Mouse (Mus musculus) limb, embryonic 14.5 days (tissue): ENCODE data around the gene AU040320. TPM values are rescaled to one million over a fixed set of nuclear protein-coding genes. Genes with fewer than 3 reads are reported as not detected.

Experiments
- ATAC-seq: fragments of 200-750 bp; cut with Nextera tagmentation; 2 replicates; pipeline ENCODE4 v1.8.0; 2017; ENCODE audit warnings: low read depth, moderate number of reproducible peaks, moderate TSS enrichment; ENCODE audit not compliant: low FRiP score
- DNase-seq: peaks from one replicate; pipeline ENCODE4 v3.0.0-alpha.2; 2015; ENCODE audit warnings: low spot score
- H3K27ac ChIP-seq: fragments of 300-500 bp; sonication (generic); replicated peaks from 2 replicates; pipeline ENCODE4 v1.5.1; 2014; ENCODE audit warnings: low read depth, mild to moderate bottlenecking, low read length, moderate library complexity, mixed read lengths
- H3K27me3 ChIP-seq: fragments of 300-500 bp; sonication (generic); 2 replicates; pipeline ENCODE4 v1.6.1; 2014; ENCODE audit warnings: low read length, mixed read lengths; ENCODE audit not compliant: control insufficient read depth, insufficient read depth
- H3K36me3 ChIP-seq: fragments of 300-500 bp; sonication (generic); 2 replicates; pipeline ENCODE4 v1.6.1; 2014; ENCODE audit warnings: mild to moderate bottlenecking, low read length, moderate library complexity, mixed read lengths; ENCODE audit not compliant: control insufficient read depth, insufficient read depth
- H3K4me1 ChIP-seq: fragments of 300-500 bp; sonication (generic); 2 replicates; pipeline ENCODE4 v1.6.1; 2014; ENCODE audit warnings: antibody characterized with exemption, low read length, mixed read lengths; ENCODE audit not compliant: control insufficient read depth, insufficient read depth
- H3K4me2 ChIP-seq: fragments of 300-500 bp; sonication (generic); replicated peaks from 2 replicates; pipeline ENCODE4 v1.6.1; 2014; ENCODE audit warnings: low read depth, mild to moderate bottlenecking, low read length, moderate library complexity; ENCODE audit not compliant: severe bottlenecking
- H3K4me3 ChIP-seq: fragments of 300-500 bp; sonication (generic); replicated peaks from 2 replicates; pipeline ENCODE4 v1.5.1; 2014; ENCODE audit warnings: low read length
- H3K9ac ChIP-seq: fragments of 300-500 bp; sonication (generic); 2 replicates; pipeline ENCODE4 v1.6.1; 2014; ENCODE audit warnings: mild to moderate bottlenecking, low read depth, low read length, moderate library complexity; ENCODE audit not compliant: severe bottlenecking
- H3K9me3 ChIP-seq: fragments of 300-500 bp; sonication (generic); 2 replicates; pipeline ENCODE4 v1.6.1; 2016; ENCODE audit warnings: low read length; ENCODE audit not compliant: control insufficient read depth
- POLR2A ChIP-seq: fragments of 200-500 bp; IDR thresholded peaks from 2 replicates; pipeline ENCODE4 v1.8.0; 2012; ENCODE audit warnings: inconsistent platforms, mild to moderate bottlenecking, moderate library complexity, borderline replicate concordance; ENCODE audit not compliant: insufficient read depth, insufficient read length; ENCODE audit errors: extremely low read depth
- WGBS: fragments of 180-500 bp; shearing (Covaris S2); extraction: QIAGEN DNeasy Blood & Tissue Kit; methylation state at CpG from one replicate; pipeline ENCODE4 v1.1.7; 2014; 5-methylcytosine and 5-hydroxymethylcytosine counted together
- polyA plus RNA-seq, 2 experiments: library from polyadenylated mRNA; depleted of rRNA in 1 of 2; stranded (reverse) in 1 of 2; unstranded in 1 of 2; fragments of >200 nt; fragmentation: Nextera tagmentation in 1 of 2; extraction: Ambion mirVana in 1 of 2; gene quantifications; 2 replicates each; pipeline versions ENCODE4 v1.2.1 to v1.2.3; 2012 to 2014

The AU040320 gene
- polyA plus RNA-seq, 2 experiments: 21.1 to 27.7 TPM

- DNase-seq: peak; percentile 39
- peak within 1 kb of the TSS; percentile 34; the same call in 1 of the 2 replicates for H3K9ac ChIP-seq
Measured at GRCm38 (mm10) chr4:126736001-126736414, 17.3 kb upstream of the AU040320 start, which contains the start of gene Tfap2e. Gene Tfap2e (minus strand): TSS chr4:126736240.

DNA sequence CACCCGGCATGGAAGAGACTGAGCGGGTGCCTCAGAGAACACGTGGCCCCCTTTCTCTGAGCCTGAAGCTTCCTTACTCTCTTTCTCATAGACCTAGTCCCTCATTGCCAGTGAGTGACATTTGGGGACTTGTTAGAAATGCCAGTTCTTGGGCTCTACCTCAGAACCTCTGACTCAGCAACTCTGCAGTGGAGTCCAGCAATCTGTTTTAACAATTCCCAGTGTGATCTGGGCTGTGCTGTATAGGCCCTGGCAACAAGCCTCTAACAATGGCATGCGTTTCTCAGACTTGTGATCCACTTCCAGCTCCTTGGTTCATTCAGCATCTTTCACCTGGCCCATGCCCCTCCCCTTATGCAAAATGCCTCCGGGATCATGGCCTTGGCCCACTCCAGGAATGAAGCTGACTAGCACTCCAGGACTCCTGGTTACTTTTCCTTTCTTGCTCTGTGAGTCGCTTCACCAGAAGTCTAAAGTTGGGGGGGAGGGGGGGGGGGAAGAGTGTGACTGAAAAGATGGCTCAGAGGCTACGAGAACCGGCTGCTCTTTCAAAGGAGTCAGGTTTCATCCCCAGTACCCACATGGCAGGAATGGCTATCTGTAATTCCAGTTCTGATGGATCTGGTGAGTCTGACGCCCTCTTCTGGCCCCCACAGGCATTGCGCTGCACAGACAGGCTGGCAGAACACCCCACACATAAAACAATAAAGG is 13.2 kb upstream of the AU040320 start:
- no peak for DNase-seq
- H3K4me3 ChIP-seq: no peak overlapping the region
- 26% methylated on average over 10 of the region's 10 CpGs for WGBS

More at GRCm38 (mm10) chr4:126736001-126736414, 17.3 kb upstream of the AU040320 start, which contains the start of gene Tfap2e:
- H3K4me2 ChIP-seq: peak within 1 kb of the TSS; percentile 38
- no peaks in the 10 kb centered on the region for H3K9me3 ChIP-seq
- H3K4me1 ChIP-seq: 0 out of 2 replicates have a peak, but pooled peaks cover 3% of the 10 kb centered on the region
- H3K27ac ChIP-seq: no peak within 1 kb of the TSS
- no peak for TF ChIP-seq POLR2A
- H3K36me3 ChIP-seq: no peaks in the 10 kb centered on the region
- WGBS: 2% methylated on average over 31 of the region's 32 CpGs
- H3K4me3 ChIP-seq: peak within 1 kb of the TSS; percentile 28
- peak; percentile 50; the same call in 1 of the 2 replicates for ATAC-seq
- H3K27me3 ChIP-seq: peaks cover 73% of the 10 kb centered on the region

GRCm38 (mm10) chr4:126741448-126741847 is 11.9 kb upstream of the AU040320 start:
- DNase-seq: peak; percentile 80
- ATAC-seq: peak; percentile 69
- Histone ChIP-seq H3K27me3 (peaks cover 21% of the 10 kb centered on the region), H3K9ac (0 out of 2 replicates have a peak overlapping the region, but pooled peaks have one; percentile 12), H3K4me3 (no peak overlapping the region), H3K4me1 (no peaks in the 10 kb centered on the region), H3K27ac (no peak overlapping the region), H3K9me3 (no peaks in the 10 kb centered on the region), H3K36me3 (peaks cover 28% of the 10 kb centered on the region), H3K4me2 (no peak overlapping the region)
- no peak for TF ChIP-seq POLR2A
- 5% methylated on average over 12 of the region's 12 CpGs for WGBS

More for the DNA sequence above, 13.2 kb upstream of the AU040320 start:
- Histone ChIP-seq H3K4me1 (0 out of 2 replicates have a peak, but pooled peaks cover 2% of the 10 kb centered on the region), H3K4me2 (no peak overlapping the region), H3K27ac (no peak overlapping the region), H3K36me3 (peaks cover 15% of the 10 kb centered on the region), H3K27me3 (peaks cover 34% of the 10 kb centered on the region), H3K9me3 (no peaks in the 10 kb centered on the region), H3K9ac (no peak overlapping the region)
- ATAC-seq: no peak
- no peak for TF ChIP-seq POLR2A

- ATAC-seq: no peak
- TF ChIP-seq POLR2A: no peak
- 38% methylated on average over 2 of the region's 2 CpGs for WGBS
- no peaks in the 10 kb centered on the region for H3K9me3 ChIP-seq
- DNase-seq: no peak
- peaks cover 8% of the 10 kb centered on the region; the same call in 1 of the 2 replicates for H3K27me3 ChIP-seq
- H3K36me3 ChIP-seq: peaks cover 41% of the 10 kb centered on the region
- no peak overlapping the region for H3K9ac ChIP-seq
- no peaks in the 10 kb centered on the region for H3K4me1 ChIP-seq
- H3K4me2 ChIP-seq: no peak overlapping the region
- H3K27ac ChIP-seq: no peak overlapping the region
- H3K4me3 ChIP-seq: no peak overlapping the region
Measured at GRCm38 (mm10) chr4:126742976-126743375, 10.4 kb upstream of the AU040320 start.

GRCm38 (mm10) chr4:126743713-126744112 is 9.6 kb upstream of the AU040320 start:
- Histone ChIP-seq H3K4me3 (no peak overlapping the region), H3K4me1 (no peaks in the 10 kb centered on the region), H3K4me2 (no peak overlapping the region), H3K9ac (no peak overlapping the region), H3K27me3 (peaks cover 2% of the 10 kb centered on the region; the same call in 1 of the 2 replicates), H3K9me3 (no peaks in the 10 kb centered on the region), H3K36me3 (peaks cover 48% of the 10 kb centered on the region), H3K27ac (no peak overlapping the region)
- DNase-seq: no peak
- WGBS: 6% methylated on average over 11 of the region's 11 CpGs
- no peak for TF ChIP-seq POLR2A
- ATAC-seq: no peak
